Mouse (Mus musculus) olfactory bulb, adult 2 months (tissue): Measurements from ENCODE around the gene Calcoco1.

Source experiments
- CTCF ChIP-seq: fragments of 200-500 bp; IDR thresholded peaks from 2 replicates; pipeline ENCODE4 v1.5.1; 2012; ENCODE audit warnings: low read depth, mild to moderate bottlenecking, low read length, moderate library complexity; ENCODE audit not compliant: insufficient read depth
- POLR2A ChIP-seq: fragments of 200-500 bp; IDR thresholded peaks from 2 replicates; pipeline ENCODE4 v1.6.1; 2012; ENCODE audit warnings: mild to moderate bottlenecking, low read depth, low read length, moderate library complexity; ENCODE audit not compliant: insufficient read depth

DNA sequence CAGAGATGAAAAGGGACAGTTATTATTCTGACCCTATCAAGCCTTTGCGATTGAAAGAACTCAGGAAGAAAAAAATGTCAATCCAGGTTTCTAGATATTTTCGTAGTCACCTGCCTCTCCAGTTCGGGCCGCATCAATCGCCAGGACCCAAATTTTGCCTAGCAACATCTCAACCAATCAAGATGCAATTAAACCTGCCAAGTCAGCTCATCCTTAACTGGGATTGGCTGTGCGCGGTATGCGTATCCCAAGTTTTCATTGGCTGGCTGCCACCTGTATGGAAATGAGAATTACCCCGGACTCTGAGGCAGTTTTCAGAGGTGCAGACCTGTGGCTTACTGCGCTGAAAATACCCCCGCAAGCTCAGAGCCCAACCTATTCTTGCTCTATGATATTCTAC is 28.4 kb downstream of the Calcoco1 start:
- no peak for TF ChIP-seq CTCF
- no peak for TF ChIP-seq POLR2A
